Mouse (Mus musculus) embryonic stem cell, embryonic (primary cell): Measurements from ENCODE around the gene A630095N17Rik.

Experiments used
- CTCF ChIA-PET, 4 experiments: fragments of 300-600 bp in 2 of 4; fragments of 350-600 bp in 2 of 4; sonication (Branson Sonifier 250); formaldehyde crosslinking; loops; one replicate each; lab custom pipeline; 2022; ENCODE audit warnings: inconsistent platforms in 2 of 4; lab: Charles Lee
- POLR2A ChIA-PET, 4 experiments: fragments of 300-600 bp in 2 of 4; fragments of 350-600 bp in 2 of 4; sonication (Branson Sonifier 250); formaldehyde crosslinking; loops; one replicate each; lab custom pipeline; 2022; ENCODE audit warnings: antibody characterized with exemption in 4 of 4, inconsistent platforms in 1 of 4; lab: Charles Lee

The A630095N17Rik gene

GRCm38 (mm10) chr1:75231664-75232152 lies at the start of gene A630095N17Rik:
Gene A630095N17Rik, minus strand, starts transcription at chr1:75232102.
- POLR2A ChIA-PET, result interaction anchor here in 3 of 4 experiments (0.7 to 2.4 kb wide), 22 partner anchors 9 to 86 kb away, joined by 3 to 11 read pairs (median 4); partner anchors contain the start of genes Dnpep (in 2 of the 3), Tuba4a (in 2 of the 3), Zfand2b (in 2 of the 3) and Ankzf1 (in 1 of the 3)
- CTCF ChIA-PET, result interaction anchor here in 3 of 4 experiments (0.6 to 1.8 kb wide), 9 partner anchors 11 to 24 kb away, joined by 3 to 11 read pairs (median 5); no protein-coding TSS in a partner anchor

- POLR2A ChIA-PET, result interaction anchor here in 2 of 4 experiments (0.7 to 1.0 kb wide), 2 partner anchors 9 to 98 kb away, joined by 3 to 5 read pairs; no protein-coding TSS in a partner anchor
- CTCF ChIA-PET, result interaction anchor here in 1 of 4 experiments (0.8 to 2.7 kb wide), 3 partner anchors 24 to 189 kb away, joined by 3 to 9 read pairs (median 4); no protein-coding TSS in a partner anchor
Observed at GRCm38 (mm10) chr1:75278228-75278627, 46.3 kb upstream of the A630095N17Rik start, which contains the start of gene Resp18. Gene Resp18, minus strand, starts transcription at chr1:75278415.

- ChIA-PET CTCF (interaction anchor here in 2 of 4 experiments (0.6 to 2.7 kb wide), 4 partner anchors 18 to 190 kb away, joined by 3 to 9 read pairs (median 4); no protein-coding TSS in a partner anchor), POLR2A (interaction anchor here in 3 of 4 experiments (0.6 to 1.0 kb wide), 6 partner anchors 10 to 266 kb away, joined by 3 to 5 read pairs (median 3); no protein-coding TSS in a partner anchor)
Observed at GRCm38 (mm10) chr1:75277195-75278188, 45.6 kb upstream of the A630095N17Rik start.

GRCm38 (mm10) chr1:75264091-75264880 lies 32.4 kb upstream of the A630095N17Rik start, which contains the start of gene Ptprn:
Gene Ptprn, minus strand, starts transcription at chr1:75264502.
- CTCF ChIA-PET, result interaction anchor here in 3 of 4 experiments (0.6 to 2.7 kb wide), 14 partner anchors 10 to 379 kb away, joined by 3 to 14 read pairs (median 4); partner anchors contain the start of genes Cryba2 (in 1 of the 3) and Fev (in 1 of the 3)

GRCm38 (mm10) chr1:75262969-75263951 lies 31.4 kb upstream of the A630095N17Rik start:
- ChIA-PET CTCF (interaction anchor here in 3 of 4 experiments (0.6 to 2.7 kb wide), 12 partner anchors 9 to 378 kb away, joined by 3 to 14 read pairs (median 5); partner anchors contain the start of genes Cryba2 (in 1 of the 3) and Fev (in 1 of the 3)), POLR2A (interaction anchor here in 3 of 4 experiments (0.6 to 2.1 kb wide), 17 partner anchors 9 to 1948 kb away, joined by 3 to 12 read pairs (median 3); partner anchors contain the start of genes Tuba4a (in 2 of the 3), Abcb6 (in 1 of the 3) and Zfand2b (in 1 of the 3))

More at GRCm38 (mm10) chr1:75264091-75264880, 32.4 kb upstream of the A630095N17Rik start, which contains the start of gene Ptprn:
- POLR2A ChIA-PET, result interaction anchor here (0.6 to 2.1 kb wide), 18 partner anchors 10 to 1947 kb away, joined by 3 to 12 read pairs (median 3); partner anchors contain the start of genes Abcb6 (in 1 of the 4), Ankzf1 (in 1 of the 4), Atg9a (in 1 of the 4) and Dnpep (in 1 of the 4)

- ChIA-PET POLR2A (interaction anchor here in 1 of 4 experiments (0.9 kb wide), 1 partner anchor 43 kb away, joined by 3 read pairs; no protein-coding TSS in a partner anchor), CTCF (interaction anchor here in 1 of 4 experiments (2.8 kb wide), 1 partner anchor 10 kb away, joined by 10 read pairs; no protein-coding TSS in a partner anchor)
Observed at GRCm38 (mm10) chr1:75261278-75261677, 29.4 kb upstream of the A630095N17Rik start.

- CTCF ChIA-PET, result interaction anchor here (0.6 to 2.9 kb wide), 11 partner anchors 10 to 311 kb away, joined by 3 to 41 read pairs (median 6); partner anchors contain the start of genes A630095N17Rik (in 1 of the 4), Abcb6 (in 1 of the 4), Dnajb2 (in 1 of the 4) and Dnpep (in 1 of the 4)
Observed at GRCm38 (mm10) chr1:75255516-75256046, 23.7 kb upstream of the A630095N17Rik start.

GRCm38 (mm10) chr1:75254625-75255013 lies 22.7 kb upstream of the A630095N17Rik start:
- CTCF ChIA-PET, result interaction anchor here (0.5 to 4.4 kb wide), 59 partner anchors 9 to 334 kb away, joined by 3 to 41 read pairs (median 4); partner anchors contain the start of genes Dnajb2 (in 2 of the 4), A630095N17Rik (in 1 of the 4), Abcb6 (in 1 of the 4) and Dnpep (in 1 of the 4)
- POLR2A ChIA-PET, result interaction anchor here in 3 of 4 experiments (0.6 to 4.3 kb wide), 17 partner anchors 9 to 113 kb away, joined by 3 to 38 read pairs (median 5); partner anchors contain the start of genes Abcb6 (in 2 of the 3), Ankzf1 (in 2 of the 3), Atg9a (in 2 of the 3) and Dnajb2 (in 2 of the 3)

More at GRCm38 (mm10) chr1:75255516-75256046, 23.7 kb upstream of the A630095N17Rik start:
- POLR2A ChIA-PET, result interaction anchor here in 3 of 4 experiments (0.7 to 2.9 kb wide), 6 partner anchors 11 to 61 kb away, joined by 3 to 20 read pairs (median 4); no protein-coding TSS in a partner anchor

- ChIA-PET POLR2A (interaction anchor here (0.6 to 4.3 kb wide), 25 partner anchors 9 to 112 kb away, joined by 3 to 38 read pairs (median 4); partner anchors contain the start of genes Abcb6 (in 2 of the 4), Ankzf1 (in 2 of the 4), Atg9a (in 2 of the 4) and Dnajb2 (in 2 of the 4)), CTCF (interaction anchor here (0.5 to 4.4 kb wide), 74 partner anchors 9 to 495 kb away, joined by 3 to 41 read pairs (median 4); partner anchors contain the start of genes A630095N17Rik (in 2 of the 4), Dnajb2 (in 2 of the 4), Dnpep (in 2 of the 4) and Zfand2b (in 2 of the 4))
Observed at GRCm38 (mm10) chr1:75253849-75254624, 22.1 kb upstream of the A630095N17Rik start.

GRCm38 (mm10) chr1:75253029-75253428 lies 21.1 kb upstream of the A630095N17Rik start:
- ChIA-PET POLR2A (interaction anchor here in 3 of 4 experiments (0.7 to 5.5 kb wide), 18 partner anchors 8 to 73 kb away, joined by 3 to 38 read pairs (median 5); partner anchors contain the start of genes Dnajb2 (in 2 of the 3), A630095N17Rik (in 1 of the 3) and Abcb6 (in 1 of the 3)), CTCF (interaction anchor here (0.6 to 4.4 kb wide), 21 partner anchors 8 to 450 kb away, joined by 3 to 35 read pairs (median 4); partner anchors contain the start of genes A630095N17Rik (in 1 of the 4), Abcb6 (in 1 of the 4), Dnpep (in 1 of the 4) and Tuba4a (in 1 of the 4))

- POLR2A ChIA-PET, result interaction anchor here in 3 of 4 experiments (0.6 to 5.5 kb wide), 30 partner anchors 9 to 347 kb away, joined by 3 to 38 read pairs (median 5); partner anchors contain the start of genes Dnajb2 (in 3 of the 3), Abcb6 (in 2 of the 3), Tuba4a (in 2 of the 3) and Zfand2b (in 2 of the 3)
Observed at GRCm38 (mm10) chr1:75252308-75252707, 20.4 kb upstream of the A630095N17Rik start.

GRCm38 (mm10) chr1:75251112-75251970 lies 19.4 kb upstream of the A630095N17Rik start:
- POLR2A ChIA-PET, result interaction anchor here (0.5 to 5.5 kb wide), 48 partner anchors 8 to 1433 kb away, joined by 3 to 38 read pairs (median 4); partner anchors contain the start of genes Dnajb2 (in 3 of the 4), Abcb6 (in 2 of the 4), Ankzf1 (in 2 of the 4) and Atg9a (in 2 of the 4)
- CTCF ChIA-PET, result interaction anchor here (0.5 to 4.4 kb wide), 96 partner anchors 8 to 538 kb away, joined by 3 to 35 read pairs (median 4); partner anchors contain the start of genes Dnajb2 (in 4 of the 4), Abcb6 (in 3 of the 4), Zfand2b (in 3 of the 4) and A630095N17Rik (in 2 of the 4)

More at GRCm38 (mm10) chr1:75252308-75252707, 20.4 kb upstream of the A630095N17Rik start:
- CTCF ChIA-PET, result interaction anchor here (0.5 to 4.4 kb wide), 58 partner anchors 7 to 539 kb away, joined by 3 to 35 read pairs (median 5); partner anchors contain the start of genes Abcb6 (in 3 of the 4), Zfand2b (in 3 of the 4), A630095N17Rik (in 2 of the 4) and Tuba4a (in 2 of the 4)
